Mouse (Mus musculus) thymus, postnatal 25 days (tissue): ENCODE measurements around the gene Grb10.
A peak's percentile ranks its signal among the peaks of the same experiment; 100 is the strongest.

ENCODE experiments used
- DNase-seq: peaks from one replicate; pipeline ENCODE4 v3.0.0; 2022

Grb10 gene

GRCm38 (mm10) chr11:12032831-12033230, 5.7 kb downstream of the Grb10 start:
- DNase-seq: no peak

- no peak for DNase-seq
These were observed 11.8 kb downstream of the Grb10 start for GRCm38 (mm10) chr11:12026638-12027037.

DNA sequence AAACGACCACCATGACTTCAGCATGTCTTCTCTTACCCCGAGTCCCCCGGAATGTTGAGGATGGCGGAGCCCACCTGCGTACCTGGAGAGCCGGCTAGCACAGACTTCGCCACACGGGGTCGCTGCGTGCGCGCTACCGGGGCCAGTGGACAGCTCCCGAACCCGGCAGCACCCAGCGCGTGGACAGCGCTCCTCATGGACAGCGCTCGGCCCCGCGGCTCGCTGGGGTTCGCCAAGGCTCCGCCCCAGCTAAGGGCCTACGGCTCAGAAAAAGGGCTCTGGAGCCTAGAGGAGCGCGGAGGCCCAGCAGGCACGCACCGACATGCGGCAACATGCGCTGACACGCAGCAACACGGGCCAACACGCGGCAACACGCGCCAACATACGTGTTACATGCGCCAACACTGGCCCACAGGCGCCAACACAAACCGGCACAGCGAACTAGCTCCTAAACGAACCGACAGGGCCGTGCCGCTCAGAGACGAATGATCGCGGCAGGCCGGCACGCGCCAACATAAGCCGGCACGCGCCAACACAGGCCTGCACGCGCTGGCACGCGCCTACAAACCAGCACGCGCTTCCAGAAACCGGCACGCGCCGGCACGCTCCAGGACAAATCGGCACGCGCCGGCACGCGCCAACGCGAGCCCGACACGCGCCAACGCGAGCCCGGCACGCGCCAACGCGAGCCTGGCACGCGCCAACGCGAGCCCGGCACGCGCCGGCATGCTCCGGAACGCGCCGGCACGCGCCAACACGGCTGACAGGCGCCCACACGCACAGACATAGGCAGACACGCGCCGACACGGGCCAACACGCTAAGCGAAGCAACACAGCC, 12.5 kb downstream of the Grb10 start:
- peak; percentile 27 for DNase-seq

DNA sequence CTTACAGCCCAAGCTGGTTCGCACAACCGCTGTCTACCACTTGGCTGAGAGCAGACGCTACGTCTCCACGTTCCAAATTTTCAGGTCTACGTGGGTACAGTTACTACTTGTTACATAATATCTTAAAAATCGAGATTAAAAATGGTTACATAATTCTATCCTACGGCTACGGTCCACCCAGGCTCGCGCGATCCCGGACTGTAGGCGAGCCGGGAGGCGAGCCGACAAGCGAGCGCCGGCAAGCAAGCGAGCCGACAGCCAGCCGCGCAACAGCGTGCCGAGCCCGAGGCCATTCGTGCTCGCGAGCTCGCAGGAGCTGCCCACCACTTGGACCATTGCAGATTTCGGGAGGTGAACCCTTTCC, 13.1 kb downstream of the Grb10 start:
- DNase-seq: no peak

DNA sequence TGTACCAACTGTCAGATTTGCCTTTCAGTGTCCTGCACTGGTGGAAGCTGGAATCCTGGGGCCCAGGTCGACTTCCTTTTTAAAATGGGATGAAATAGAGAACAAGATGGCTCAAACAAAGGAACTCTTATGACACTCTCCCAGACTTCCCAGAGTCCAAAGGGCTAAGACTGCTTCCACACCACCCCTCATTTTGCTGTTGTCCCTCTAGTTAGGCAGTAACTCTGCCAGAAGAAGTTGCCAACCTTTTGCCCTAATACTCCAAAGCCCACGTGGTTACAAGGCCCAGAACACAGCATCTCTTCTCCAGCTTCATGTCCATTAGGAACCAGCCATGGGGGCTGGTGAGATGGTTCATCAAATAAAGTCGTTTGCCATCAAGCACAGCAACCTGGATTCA, 15.4 kb downstream of the Grb10 start:
- DNase-seq: no peak

GRCm38 (mm10) chr11:12019651-12020050, 18.8 kb downstream of the Grb10 start:
- no peak for DNase-seq

DNA sequence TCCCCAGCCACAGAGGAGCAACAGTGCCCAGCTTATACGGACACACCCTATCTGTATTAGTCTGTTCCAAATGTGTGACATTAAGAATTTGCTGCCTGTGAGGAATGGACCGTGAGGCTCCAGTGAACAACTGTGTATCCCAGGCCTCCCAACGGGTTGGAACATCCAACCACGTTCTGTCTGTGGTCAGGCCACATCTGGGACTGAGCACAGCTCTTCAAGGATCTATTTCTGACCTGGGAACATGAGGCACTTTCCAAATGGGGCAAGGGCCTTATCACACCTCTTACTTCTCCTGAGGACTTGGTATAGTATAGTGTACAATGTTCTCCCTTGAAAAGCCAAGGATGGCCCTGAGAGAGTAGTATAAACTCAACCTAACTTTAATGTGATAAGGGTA, 19.9 kb downstream of the Grb10 start:
- DNase-seq: no peak

GRCm38 (mm10) chr11:12010084-12010483, 28.4 kb downstream of the Grb10 start:
- no peak for DNase-seq

- no peak for DNase-seq
These were observed 38.1 kb downstream of the Grb10 start for GRCm38 (mm10) chr11:12000293-12000910.

- DNase-seq: no peak
These were observed 39.6 kb downstream of the Grb10 start for GRCm38 (mm10) chr11:11998881-11999280.

GRCm38 (mm10) chr11:11997045-11997444, 41.4 kb downstream of the Grb10 start:
- DNase-seq: no peak

DNA sequence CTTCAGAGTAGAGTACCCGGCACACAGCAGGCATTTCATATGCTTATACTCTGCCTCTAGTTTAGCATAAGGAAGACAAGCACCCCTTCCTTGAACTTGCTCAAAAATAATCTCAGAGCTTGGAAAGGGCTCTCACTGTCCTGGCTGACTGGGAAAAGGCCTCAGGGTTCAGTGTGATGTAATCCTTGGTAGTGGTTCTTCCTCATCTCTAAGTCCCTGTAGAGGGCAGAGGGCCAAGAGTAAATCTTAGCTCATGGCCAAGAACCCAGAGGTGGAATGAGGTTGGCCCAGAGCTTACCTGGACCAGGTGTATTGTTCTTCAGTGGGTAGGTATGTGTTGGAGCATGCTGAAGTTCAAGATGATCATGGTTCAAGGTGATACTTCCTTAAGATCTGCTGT, 43.1 kb downstream of the Grb10 start:
- DNase-seq: no peak

DNA sequence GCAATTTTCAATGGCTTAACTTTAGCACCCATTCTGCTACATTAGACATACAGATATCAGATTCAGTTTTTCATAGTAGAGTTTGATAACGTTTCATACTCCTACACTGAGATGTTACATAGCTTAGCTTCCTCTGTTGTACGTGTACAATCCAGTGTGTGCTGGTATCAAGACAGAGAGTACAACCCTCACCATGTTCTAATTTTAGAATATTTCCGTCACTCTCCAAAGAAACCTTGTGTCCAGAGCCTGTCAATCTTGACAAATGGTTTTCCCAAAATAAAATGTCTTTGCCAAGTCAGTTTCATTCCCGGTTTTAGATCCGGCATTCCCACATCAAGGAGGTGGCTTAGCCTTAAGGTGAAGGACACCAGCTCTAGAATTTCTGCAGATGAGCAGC, 44.7 kb downstream of the Grb10 start:
- no peak for DNase-seq

GRCm38 (mm10) chr11:11993183-11993582, 45.3 kb downstream of the Grb10 start:
- no peak for DNase-seq

GRCm38 (mm10) chr11:11989850-11990249, 48.6 kb downstream of the Grb10 start:
- DNase-seq: no peak

DNA sequence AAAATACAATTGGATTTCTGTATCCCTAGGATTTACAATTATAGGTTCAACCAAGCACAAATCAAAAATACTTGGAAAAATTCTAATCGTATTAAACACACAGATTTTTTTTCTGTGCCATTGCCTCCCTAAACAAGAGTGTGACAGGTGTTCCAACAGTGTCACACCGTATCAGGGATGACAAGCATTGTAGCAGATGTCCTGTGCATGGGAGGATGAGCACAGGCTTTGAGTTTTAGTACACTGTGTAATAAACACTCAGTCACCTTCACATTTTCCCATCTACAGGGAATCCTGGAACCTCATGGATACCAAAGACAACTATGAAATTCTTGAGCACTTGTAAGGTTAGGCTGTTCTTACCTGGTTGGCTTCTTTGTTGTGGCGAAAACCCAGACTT, 51.2 kb downstream of the Grb10 start:
- DNase-seq: no peak

- DNase-seq: no peak
These were observed 59.8 kb downstream of the Grb10 start for GRCm38 (mm10) chr11:11978611-11979197.

DNA sequence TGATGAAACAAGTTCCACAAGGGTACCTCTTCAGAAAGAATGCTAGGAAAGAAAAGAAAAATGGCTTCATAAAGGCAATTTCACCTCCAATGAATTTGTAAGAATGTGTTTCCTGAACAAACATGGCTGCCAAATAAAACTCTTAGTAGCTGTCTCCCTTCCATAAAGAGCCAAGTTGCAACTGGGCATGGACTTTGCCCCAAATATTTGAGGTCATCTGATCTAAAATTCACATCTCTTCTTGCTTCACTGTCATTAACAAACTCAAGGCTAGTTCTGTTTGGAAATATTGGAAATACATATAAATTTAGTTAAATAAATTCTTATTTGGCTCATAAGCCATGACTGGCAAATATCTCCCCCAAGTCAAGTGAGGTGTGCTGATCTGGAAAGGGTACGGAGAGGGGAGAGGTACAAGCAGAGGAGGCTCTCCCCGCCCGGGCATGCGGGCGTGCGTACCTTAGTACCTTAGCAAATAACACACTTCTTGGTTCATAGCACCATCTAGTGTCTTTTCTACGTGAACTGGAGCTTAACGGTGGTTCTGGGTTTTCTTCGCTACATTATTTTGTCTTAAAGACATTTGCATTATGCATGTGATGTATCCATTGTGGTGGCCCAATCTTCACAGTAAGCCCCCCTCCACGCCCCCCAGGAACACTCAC, 63.8 kb downstream of the Grb10 start:
- peak; percentile 26 for DNase-seq

GRCm38 (mm10) chr11:11973366-11974014, 65.0 kb downstream of the Grb10 start:
- DNase-seq: peak; percentile 72

- DNase-seq: no peak
These were observed 65.9 kb downstream of the Grb10 start for GRCm38 (mm10) chr11:11972401-11973110.

DNA sequence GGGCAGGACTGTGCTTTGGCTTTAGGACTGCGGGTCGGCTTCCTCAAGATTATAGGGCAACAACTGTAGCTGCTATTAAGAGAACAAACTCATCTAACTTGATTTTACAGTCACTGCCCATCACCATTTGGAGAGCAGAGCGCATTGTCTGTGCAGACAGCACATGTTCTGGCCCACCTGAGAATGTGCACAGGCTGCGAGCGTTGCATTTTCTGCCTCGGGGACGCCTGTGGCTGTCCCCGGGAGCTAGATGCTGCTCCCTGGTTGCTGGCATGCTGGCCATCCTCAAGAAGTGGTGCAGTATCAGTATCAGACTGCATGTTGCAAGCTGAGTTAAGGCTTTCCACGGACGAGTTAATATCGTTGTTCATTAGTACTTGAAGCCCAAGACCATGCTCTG, 68.2 kb downstream of the Grb10 start:
- no peak for DNase-seq

DNA sequence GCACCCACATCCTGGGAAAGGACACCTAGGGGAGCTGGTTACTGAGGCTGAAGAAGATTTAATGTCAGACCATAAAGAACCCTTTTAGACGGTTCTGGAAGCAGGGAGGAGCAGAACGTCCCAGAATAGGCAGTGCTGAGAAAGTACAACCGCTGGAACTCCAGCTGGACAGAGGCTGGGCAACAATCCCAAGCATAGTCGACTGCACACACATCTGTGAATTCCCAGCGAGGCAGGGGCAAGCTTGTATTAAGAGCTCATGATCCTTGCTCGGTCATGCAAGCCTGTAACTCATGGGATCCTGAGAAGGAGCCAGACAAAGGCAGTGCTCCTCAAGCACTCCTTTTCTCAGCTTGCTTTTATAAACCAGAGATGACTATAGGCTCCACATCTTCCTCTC, 69.7 kb downstream of the Grb10 start:
- no peak for DNase-seq

DNA sequence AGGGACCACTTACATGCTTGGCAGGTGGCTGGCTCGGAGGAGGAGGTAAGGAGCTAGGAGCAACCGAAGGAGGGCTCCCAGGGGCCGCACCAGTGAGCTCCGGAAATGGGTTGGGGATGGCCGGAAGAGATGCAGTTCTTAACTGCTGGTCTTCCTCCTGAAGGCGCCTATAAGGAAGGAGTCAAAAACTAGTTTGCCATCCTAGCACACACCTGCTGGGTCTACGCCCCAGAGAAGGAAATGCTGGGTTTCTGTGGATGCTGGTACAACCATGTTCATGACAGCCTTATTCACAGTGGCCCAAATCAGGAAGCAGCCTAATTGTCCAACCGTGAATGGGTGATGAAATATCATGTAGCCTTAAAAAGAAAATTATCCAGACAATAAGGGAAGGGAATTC, 71.0 kb downstream of the Grb10 start:
- no peak for DNase-seq
